Mouse (Mus musculus) T-helper 2 cell (primary cell): ENCODE measurements at regions not wholly inside any gene's neighbourhood (a gene's known extent, or its start where the extent isn't known, plus 50 kb on each side); places are given as distances from the start of the nearest gene placed in this dataset.

Source experiments
- in situ Hi-C: fragments of 300-600 bp; cut with MboI, MseI; formaldehyde crosslinking; loops from one replicate; pipeline ENCODE4 v1.15.1; 2025; ENCODE audit warnings: high pct_unique_total_duplicates

- in situ Hi-C loops: no loop called here
Measured at GRCm38 (mm10) chr2:117021787-117022186, 99.4 kb upstream of the Spred1 start.

- in situ Hi-C loops: no loop called here
Measured at GRCm38 (mm10) chr2:117023436-117023835, 97.7 kb upstream of the Spred1 start.

GRCm38 (mm10) chr2:117027071-117027470, 94.1 kb upstream of the Spred1 start:
- in situ Hi-C loops: no loop called here

DNA sequence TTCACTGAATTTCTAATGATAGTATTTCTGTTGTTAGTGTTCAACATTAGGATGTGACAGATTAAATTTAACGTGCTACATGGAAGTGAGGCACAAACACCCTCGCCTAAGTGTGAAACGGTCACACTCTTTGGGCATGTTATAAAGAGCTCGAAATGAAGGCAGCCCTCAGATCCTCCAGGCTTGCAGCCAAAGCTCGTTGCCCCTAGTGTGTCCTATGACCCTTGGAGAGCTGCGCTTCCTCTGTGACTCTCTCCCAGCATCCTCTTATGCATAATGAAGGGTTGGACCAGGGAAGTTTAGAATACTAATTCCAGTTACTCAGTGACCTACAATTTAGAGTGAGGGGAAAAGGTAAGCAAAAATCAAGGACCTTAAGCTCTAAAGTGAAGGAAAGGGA, 92.4 kb upstream of the Spred1 start:
- in situ Hi-C loops: no loop called here

DNA sequence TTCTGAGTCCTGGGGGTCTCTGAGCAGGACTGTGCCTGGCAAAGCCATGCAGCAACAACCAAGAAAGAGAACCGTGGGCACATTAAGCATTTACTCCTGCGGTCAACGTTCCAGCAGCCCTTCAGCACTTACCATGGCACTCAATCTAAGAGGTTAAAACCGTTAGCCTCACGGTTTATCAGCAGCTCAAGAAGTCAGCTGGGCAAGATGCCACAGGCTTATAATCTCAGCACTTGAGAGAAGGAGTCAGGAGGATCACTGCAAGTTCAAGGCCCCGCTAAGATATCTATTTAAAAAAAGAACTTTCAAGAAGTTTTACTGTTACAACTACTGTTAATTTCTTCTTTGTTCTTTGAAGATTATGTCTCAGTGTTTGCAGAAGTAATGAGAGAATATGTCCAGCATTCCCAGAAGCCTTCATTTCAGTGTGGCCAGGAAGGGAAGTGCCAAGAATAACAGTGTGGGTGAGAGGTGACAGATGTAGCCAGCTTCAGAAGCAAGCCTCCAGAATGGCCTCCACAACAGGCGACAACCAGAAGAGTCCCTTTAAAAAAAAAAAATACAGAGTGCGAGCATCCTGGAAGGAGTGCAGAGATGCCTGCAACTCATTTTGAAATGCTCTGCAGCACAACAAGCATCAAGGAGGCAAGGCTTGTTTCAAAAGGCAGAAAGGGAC, 84.8 kb upstream of the Spred1 start:
- in situ Hi-C loops: no loop called here

DNA sequence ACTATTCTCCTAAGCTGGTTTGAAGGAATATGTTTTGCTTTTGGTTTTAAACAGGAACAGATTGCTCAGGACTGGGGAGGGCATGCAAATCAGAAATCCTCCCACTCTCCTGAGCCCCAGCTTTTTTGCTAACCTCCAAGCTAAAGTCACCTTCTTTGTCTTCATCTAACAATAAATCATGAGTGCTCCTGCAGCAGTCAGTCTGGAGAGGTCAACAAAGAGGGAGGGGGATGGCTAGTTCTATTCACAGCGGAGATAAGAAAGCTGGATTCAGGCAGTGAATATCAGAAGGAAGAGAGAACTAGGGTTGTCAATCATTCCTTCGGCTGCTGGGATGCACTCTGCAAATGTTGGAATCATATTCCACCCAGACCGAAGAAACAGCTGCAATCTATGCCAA, 81.0 kb upstream of the Spred1 start:
- in situ Hi-C loops: no loop called here

DNA sequence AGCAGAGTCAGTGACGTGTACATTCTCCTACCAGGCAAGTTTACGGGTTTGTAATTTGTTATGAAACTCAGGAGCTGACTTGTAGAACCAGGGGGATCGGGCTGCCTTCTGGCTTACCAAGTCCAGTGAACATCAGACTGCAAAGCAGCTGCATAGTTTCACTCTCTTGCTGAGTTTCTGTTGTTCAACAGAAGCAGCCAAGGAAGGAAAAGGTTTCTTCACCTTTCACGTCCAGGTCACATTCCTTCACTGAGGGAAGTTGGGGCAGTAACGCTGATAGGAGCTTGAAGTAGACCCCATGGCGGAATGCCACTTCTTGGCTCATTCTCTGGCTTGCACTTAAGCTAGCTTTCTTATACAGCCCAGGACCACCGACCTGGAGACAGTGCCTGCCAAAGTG, 77.3 kb upstream of the Spred1 start:
- in situ Hi-C loops: no loop called here

DNA sequence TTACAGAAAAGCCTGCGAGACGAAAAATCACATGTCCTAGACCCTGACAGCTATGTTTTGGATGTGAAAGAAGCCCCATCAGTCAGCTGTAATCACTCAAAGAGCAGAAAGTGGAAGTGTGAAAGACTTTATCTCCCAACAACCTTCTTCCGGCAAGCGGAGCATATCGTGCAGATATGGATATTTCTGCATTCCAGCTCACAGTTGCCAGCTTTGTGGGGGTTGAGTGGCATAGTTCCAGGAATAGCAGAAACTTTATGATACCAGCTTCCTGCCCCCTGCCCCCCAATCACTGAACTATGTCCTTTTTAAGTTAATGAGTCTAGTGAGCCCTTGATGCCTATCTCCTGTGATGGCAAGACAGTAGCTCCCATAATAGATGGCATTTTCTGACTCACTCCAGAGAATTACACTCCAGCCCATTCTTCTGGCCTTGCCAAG, 72.9 kb upstream of the Spred1 start:
- in situ Hi-C loops: no loop called here

DNA sequence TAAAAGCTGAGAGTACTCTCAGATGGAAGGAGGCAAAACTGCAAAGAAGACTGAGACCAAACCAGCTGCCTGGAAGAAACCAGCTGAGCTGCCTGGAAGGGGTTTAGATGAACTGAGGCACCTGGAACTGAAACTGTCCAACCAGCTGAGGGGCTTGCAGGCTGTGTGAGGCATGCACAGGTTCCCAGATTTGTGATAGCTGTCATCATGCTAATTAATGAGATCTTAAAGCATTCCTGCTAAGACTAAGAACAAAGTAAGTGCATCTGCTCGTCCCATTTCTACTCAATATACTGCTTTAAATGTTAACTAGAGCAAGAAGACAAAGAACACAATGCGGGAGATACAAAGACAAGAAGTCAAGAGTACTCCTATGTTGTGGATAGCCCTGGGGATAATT, 71.1 kb upstream of the Spred1 start:
- in situ Hi-C loops: no loop called here

DNA sequence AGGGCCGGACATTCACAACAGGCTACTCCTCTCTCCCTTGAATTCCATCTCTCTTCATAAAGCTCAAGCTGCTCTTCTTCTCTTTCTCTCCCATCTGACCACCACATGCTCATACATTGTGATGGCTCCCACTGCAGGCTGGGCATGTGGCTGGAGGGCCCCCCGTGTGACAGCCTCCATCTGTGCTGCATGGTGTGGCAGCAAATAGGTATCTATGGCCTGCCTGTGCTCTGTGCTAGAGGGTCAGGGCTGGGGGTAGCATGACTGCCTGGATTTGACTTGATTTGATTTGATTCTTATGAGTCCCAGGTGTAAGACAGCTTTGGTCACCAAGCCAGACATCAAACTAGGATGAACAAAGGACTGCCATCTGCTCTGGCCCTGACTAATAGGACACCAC, 57.0 kb upstream of the Spred1 start:
- in situ Hi-C loops: no loop called here

DNA sequence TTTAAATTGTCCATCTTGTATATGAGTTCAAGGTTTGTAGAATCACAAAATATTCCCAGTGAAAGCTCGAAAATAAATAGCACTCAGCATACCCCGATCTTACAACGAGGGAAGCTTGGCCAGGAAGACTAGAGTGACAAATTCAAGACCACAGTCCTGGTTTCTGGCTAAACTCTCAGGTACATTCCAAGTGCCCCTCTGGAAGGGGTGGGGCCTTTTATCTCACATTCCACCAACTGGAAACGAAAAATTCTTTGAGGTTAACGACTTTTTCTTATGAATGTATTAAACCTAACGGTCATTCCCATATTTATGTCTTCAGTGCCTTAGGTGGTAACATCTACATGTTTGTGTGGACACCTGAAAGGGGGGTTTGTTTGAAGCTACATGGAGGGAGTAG, 50.8 kb upstream of the Spred1 start:
- in situ Hi-C loops: no loop called here

DNA sequence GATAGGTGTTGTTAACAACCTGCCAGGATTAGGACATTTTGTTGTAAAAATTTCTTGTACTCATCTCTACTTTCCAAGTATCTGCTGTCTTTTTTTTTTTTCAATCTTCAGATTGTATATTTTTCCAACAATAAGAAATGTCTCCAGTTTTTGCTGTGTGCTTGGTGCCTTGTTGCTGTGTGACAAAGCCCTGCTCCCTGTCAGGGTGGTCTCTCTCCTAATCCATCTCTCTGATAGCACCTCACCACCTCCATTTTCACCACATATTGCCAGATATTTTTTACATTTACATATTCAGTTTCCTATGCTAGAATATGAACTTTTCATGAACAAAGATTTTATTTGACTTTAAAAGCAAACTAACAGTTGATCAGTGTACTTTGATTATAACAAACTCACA, 50.1 kb upstream of the Spred1 start:
- in situ Hi-C loops: no loop called here
